Mouse (Mus musculus) heart, embryonic 14.5 days (tissue): ENCODE measurements at regions not wholly inside any gene's neighbourhood (a gene's known extent, or its start where the extent isn't known, plus 50 kb on each side); places are given as distances from the start of the nearest gene placed in this dataset.

Source experiments
- ATAC-seq: fragments of 200-750 bp; cut with Nextera tagmentation; 2 replicates; pipeline ENCODE4 v1.8.0; 2017; ENCODE audit warnings: low read depth, moderate TSS enrichment; ENCODE audit not compliant: insufficient number of reproducible peaks, insufficient read depth, low FRiP score
- H3K27ac ChIP-seq, 2 experiments: fragments of 200-500 bp in 1 of 2; fragments of 300-500 bp in 1 of 2; sonication (generic) in 1 of 2; replicated peaks in 1 of 2; 2 replicates each; pipeline ENCODE4 v1.5.1; 2012 to 2014; ENCODE audit warnings: low read depth in 2 of 2, low read length in 2 of 2, control low read depth in 1 of 2, mild to moderate bottlenecking in 1 of 2, mixed read lengths in 1 of 2; ENCODE audit not compliant: control insufficient read depth in 1 of 2, insufficient read depth in 1 of 2
- H3K27me3 ChIP-seq: fragments of 300-500 bp; sonication (generic); 2 replicates; pipeline ENCODE4 v1.6.1; 2014; ENCODE audit warnings: mild to moderate bottlenecking, low read length, control low read depth; ENCODE audit not compliant: control insufficient read depth, insufficient read depth
- H3K36me3 ChIP-seq: fragments of 300-500 bp; sonication (generic); 2 replicates; pipeline ENCODE4 v1.6.1; 2014; ENCODE audit warnings: mild to moderate bottlenecking, control low read depth, low read length, mixed read lengths; ENCODE audit not compliant: control insufficient read depth, insufficient read depth
- H3K4me1 ChIP-seq, 2 experiments: fragments of 200-500 bp in 1 of 2; fragments of 300-500 bp in 1 of 2; sonication (generic) in 1 of 2; 2 replicates each; pipeline ENCODE4 v1.6.1; 2012 to 2014; ENCODE audit warnings: low read length in 2 of 2, control low read depth in 1 of 2, mixed read lengths in 1 of 2; ENCODE audit not compliant: control insufficient read depth in 2 of 2, insufficient read depth in 2 of 2
- H3K4me2 ChIP-seq: fragments of 300-500 bp; sonication (generic); 2 replicates; pipeline ENCODE4 v1.6.1; 2014; ENCODE audit warnings: mild to moderate bottlenecking, low read length
- H3K4me3 ChIP-seq, 2 experiments: fragments of 200-500 bp in 1 of 2; fragments of 300-500 bp in 1 of 2; sonication (generic) in 1 of 2; 2 replicates each; pipeline ENCODE4 v1.5.1; 2012 to 2014; ENCODE audit warnings: low read length in 2 of 2, mild to moderate bottlenecking in 2 of 2, control low read depth in 1 of 2, low read depth in 1 of 2, moderate library complexity in 1 of 2; ENCODE audit not compliant: control insufficient read depth in 1 of 2, insufficient read depth in 1 of 2
- H3K9ac ChIP-seq: fragments of 300-500 bp; sonication (generic); 2 replicates; pipeline ENCODE4 v1.6.1; 2014; ENCODE audit warnings: mild to moderate bottlenecking, low read length
- H3K9me3 ChIP-seq: fragments of 300-500 bp; sonication (generic); 2 replicates; pipeline ENCODE4 v1.6.1; 2016; ENCODE audit warnings: low read length, control low read depth; ENCODE audit not compliant: control insufficient read depth
- WGBS: fragments of 180-500 bp; shearing (Covaris S2); extraction: QIAGEN DNeasy Blood & Tissue Kit; methylation state at CpG from one replicate; pipeline ENCODE4 v1.1.7; 2014; 5-methylcytosine and 5-hydroxymethylcytosine counted together

GRCm38 (mm10) chr5:119356051-119356450, 314.4 kb upstream of the Tbx3 start:
- Histone ChIP-seq H3K27ac (no peak overlapping the region), H3K27me3 (no peaks in the 10 kb centered on the region), H3K4me2 (no peak overlapping the region), H3K4me3 (no peak overlapping the region), H3K36me3 (no peaks in the 10 kb centered on the region), H3K4me1 (peaks cover 0 to 5% of the 10 kb centered on the region in 2 experiments; a peak in 1 of 4 replicates), H3K9me3 (no peaks in the 10 kb centered on the region), H3K9ac (no peak overlapping the region)
- 72% methylated on average over 5 of the region's 5 CpGs for WGBS
- no peak for ATAC-seq

- Histone ChIP-seq H3K27ac (0 out of 4 replicates have a peak overlapping the region, but pooled peaks of 1 of the 2 experiments have one; percentile 33), H3K4me3 (no peak overlapping the region)
- 9% methylated on average over 5 of the region's 5 CpGs for WGBS
Measured at GRCm38 (mm10) chr5:119359709-119360108, 310.8 kb upstream of the Tbx3 start.

GRCm38 (mm10) chr5:119360351-119360750, 310.1 kb upstream of the Tbx3 start:
- 93% methylated on average over 2 of the region's 2 CpGs for WGBS
- Histone ChIP-seq H3K27me3 (no peaks in the 10 kb centered on the region), H3K27ac (no peak overlapping the region), H3K4me1 (peaks cover 0 to 5% of the 10 kb centered on the region in 2 experiments; a peak in 1 of 4 replicates), H3K4me3 (no peak overlapping the region), H3K36me3 (no peaks in the 10 kb centered on the region), H3K9ac (no peak overlapping the region), H3K9me3 (no peaks in the 10 kb centered on the region), H3K4me2 (no peak overlapping the region)
- ATAC-seq, result no peak

More at GRCm38 (mm10) chr5:119359709-119360108, 310.8 kb upstream of the Tbx3 start:
- no peaks in the 10 kb centered on the region for H3K27me3 ChIP-seq
- H3K9me3 ChIP-seq, result no peaks in the 10 kb centered on the region
- no peaks in the 10 kb centered on the region for H3K36me3 ChIP-seq
- H3K4me1 ChIP-seq, result peaks cover 0 to 5% of the 10 kb centered on the region in 2 experiments; a peak in 1 of 4 replicates
- no peak overlapping the region for H3K9ac ChIP-seq
- H3K4me2 ChIP-seq, result peak overlapping the region; percentile 36; the same call in 1 of the 2 replicates
- ATAC-seq, result no peak

GRCm38 (mm10) chr5:119361406-119362044, 308.9 kb upstream of the Tbx3 start:
- ATAC-seq, result no peak
- Histone ChIP-seq H3K27ac (no peak overlapping the region), H3K4me1 (peaks cover 0 to 5% of the 10 kb centered on the region in 2 experiments; a peak in 1 of 4 replicates)

GRCm38 (mm10) chr5:119362452-119362851, 308.0 kb upstream of the Tbx3 start:
- H3K4me3 ChIP-seq, result no peak overlapping the region
- no peak overlapping the region for H3K9ac ChIP-seq
- no peaks in the 10 kb centered on the region for H3K27me3 ChIP-seq
- peaks cover 0 to 5% of the 10 kb centered on the region in 2 experiments; a peak in 1 of 4 replicates for H3K4me1 ChIP-seq
- no peak overlapping the region for H3K4me2 ChIP-seq
- no peak for ATAC-seq
- no peaks in the 10 kb centered on the region for H3K36me3 ChIP-seq
- H3K27ac ChIP-seq, result no peak overlapping the region
- no peaks in the 10 kb centered on the region for H3K9me3 ChIP-seq
- 60% methylated on average over 12 of the region's 12 CpGs for WGBS

More at GRCm38 (mm10) chr5:119361406-119362044, 308.9 kb upstream of the Tbx3 start:
- no peak overlapping the region for H3K9ac ChIP-seq
- WGBS, result 71% methylated on average over 6 of the region's 6 CpGs
- H3K36me3 ChIP-seq, result no peaks in the 10 kb centered on the region
- no peak overlapping the region for H3K4me3 ChIP-seq
- no peaks in the 10 kb centered on the region for H3K9me3 ChIP-seq
- no peak overlapping the region for H3K4me2 ChIP-seq
- no peaks in the 10 kb centered on the region for H3K27me3 ChIP-seq

GRCm38 (mm10) chr5:119364250-119364649, 306.2 kb upstream of the Tbx3 start:
- H3K36me3 ChIP-seq, result no peaks in the 10 kb centered on the region
- H3K4me3 ChIP-seq, result no peak overlapping the region
- no peaks in the 10 kb centered on the region for H3K9me3 ChIP-seq
- peaks cover 0 to 2% of the 10 kb centered on the region in 2 experiments; a peak in 1 of 4 replicates for H3K4me1 ChIP-seq
- no peak overlapping the region for H3K9ac ChIP-seq
- ATAC-seq, result no peak
- 39% methylated on average over 4 of the region's 4 CpGs for WGBS
- no peaks in the 10 kb centered on the region for H3K27me3 ChIP-seq
- no peak overlapping the region for H3K4me2 ChIP-seq
- no peak overlapping the region for H3K27ac ChIP-seq

- H3K27me3 ChIP-seq, result no peaks in the 10 kb centered on the region
- H3K4me1 ChIP-seq, result no peaks in the 10 kb centered on the region
- H3K27ac ChIP-seq, result no peak overlapping the region
- no peak overlapping the region for H3K9ac ChIP-seq
- ATAC-seq, result no peak
- WGBS, result 73% methylated on average over 6 of the region's 6 CpGs
- H3K9me3 ChIP-seq, result no peaks in the 10 kb centered on the region
- H3K4me2 ChIP-seq, result no peak overlapping the region
- no peaks in the 10 kb centered on the region for H3K36me3 ChIP-seq
- H3K4me3 ChIP-seq, result no peak overlapping the region
Measured at GRCm38 (mm10) chr5:119365157-119365556, 305.3 kb upstream of the Tbx3 start.
